Mouse (Mus musculus) gastrocnemius, adult 2 months (tissue): ENCODE measurements at regions not wholly inside any gene's neighbourhood (a gene's known extent, or its start where the extent isn't known, plus 50 kb on each side); places are given as distances from the start of the nearest gene placed in this dataset.

Source experiments
- DNase-seq: peaks from one replicate; pipeline ENCODE4 v3.0.0; 2022
- H3K27ac ChIP-seq: fragments of 200-600 bp; 2 replicates; pipeline ENCODE4 v1.8.1; 2022; ENCODE audit warnings: mild to moderate bottlenecking
- H3K4me3 ChIP-seq: fragments of 200-600 bp; 2 replicates; pipeline ENCODE4 v1.8.1; 2022; ENCODE audit warnings: mild to moderate bottlenecking, moderate library complexity
- CTCF ChIP-seq: fragments of 200-600 bp; IDR thresholded peaks from 2 replicates; pipeline ENCODE4 v1.8.1; 2022; ENCODE audit warnings: antibody characterized with exemption, mild to moderate bottlenecking, moderate library complexity
- intact Hi-C: fragments of 180-260 bp; cut with DNase I; formaldehyde crosslinking; loops from one replicate; pipeline ENCODE4 v1.15.1; 2025

DNA sequence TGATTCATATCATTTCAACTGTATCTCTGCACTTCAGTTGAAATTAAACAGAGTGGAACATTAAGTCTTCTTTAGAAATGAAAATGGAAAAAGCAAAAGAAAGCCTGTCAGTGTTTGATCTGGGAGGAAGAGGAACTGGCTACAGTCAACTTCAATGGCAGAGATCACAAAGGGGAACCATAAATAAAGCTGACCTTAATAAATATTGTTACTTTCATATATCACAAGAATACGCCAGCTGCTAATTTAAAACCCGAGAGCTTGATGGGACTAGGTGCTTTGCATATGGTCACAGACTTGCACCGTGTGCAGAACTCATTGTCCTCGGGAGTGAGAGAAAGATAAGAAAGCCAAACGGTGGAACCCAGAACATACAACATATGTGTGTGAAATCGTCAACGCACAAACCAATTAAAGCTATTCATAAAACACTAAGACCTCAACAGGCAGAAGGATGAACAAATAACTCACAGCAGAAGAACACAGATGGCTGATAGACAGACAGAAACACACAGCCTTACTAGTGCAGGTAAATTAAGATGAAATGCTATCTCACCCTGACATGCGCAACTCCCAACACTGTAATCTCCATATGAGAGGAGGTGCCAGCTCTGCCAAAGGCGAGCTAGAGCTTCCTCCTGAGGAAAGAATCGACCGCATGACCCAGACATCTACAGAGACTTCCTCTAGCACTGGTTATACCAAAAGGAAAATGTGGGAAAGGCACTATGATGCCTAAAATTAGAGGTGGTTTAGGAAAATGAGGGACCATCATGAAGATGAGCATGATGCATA, 189.9 kb downstream of the Hlx start:
- no peak overlapping the region for H3K27ac ChIP-seq
- no peak overlapping the region for H3K4me3 ChIP-seq
- no peak for TF ChIP-seq CTCF
- intact Hi-C loops: no loop called here
- no peak for DNase-seq

DNA sequence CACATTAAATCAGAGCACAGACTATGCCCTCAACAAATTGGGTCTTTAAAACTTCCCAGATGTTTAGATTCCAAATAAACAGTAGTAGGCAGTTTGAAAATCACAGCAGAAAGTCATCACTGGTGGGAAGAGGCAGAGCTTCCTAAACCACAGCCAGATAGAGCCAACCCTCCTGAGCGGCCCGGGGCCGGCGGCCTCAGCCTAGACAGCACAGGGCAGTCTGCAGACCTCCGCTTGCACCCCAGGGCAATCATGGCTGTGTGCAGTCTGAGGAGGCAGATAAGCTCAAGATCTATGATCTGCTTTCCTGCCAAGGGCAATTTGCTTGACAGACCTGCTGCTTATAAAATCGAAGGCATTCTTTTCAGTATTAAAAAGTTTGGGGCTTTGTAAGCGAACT, 192.6 kb downstream of the Hlx start:
- Histone ChIP-seq H3K27ac (no peak overlapping the region), H3K4me3 (no peak overlapping the region)
- intact Hi-C loops: no loop called here
- DNase-seq: no peak
- TF ChIP-seq CTCF: no peak

GRCm38 (mm10) chr1:184536311-184537200, 195.9 kb downstream of the Hlx start:
- no peak for DNase-seq
- TF ChIP-seq CTCF: no peak
- intact Hi-C loops: no loop called here

GRCm38 (mm10) chr1:184535691-184536090, 196.7 kb downstream of the Hlx start:
- no peak for DNase-seq
- Histone ChIP-seq H3K4me3 (no peak overlapping the region), H3K27ac (no peak overlapping the region)
- intact Hi-C loops: no loop called here
- TF ChIP-seq CTCF: no peak

More at GRCm38 (mm10) chr1:184536311-184537200, 195.9 kb downstream of the Hlx start:
- H3K4me3 ChIP-seq: no peak overlapping the region
- H3K27ac ChIP-seq: no peak overlapping the region

GRCm38 (mm10) chr1:184534511-184534910, 197.9 kb downstream of the Hlx start:
- DNase-seq: no peak
- intact Hi-C loops: no loop called here
- H3K4me3 ChIP-seq: no peak overlapping the region

DNA sequence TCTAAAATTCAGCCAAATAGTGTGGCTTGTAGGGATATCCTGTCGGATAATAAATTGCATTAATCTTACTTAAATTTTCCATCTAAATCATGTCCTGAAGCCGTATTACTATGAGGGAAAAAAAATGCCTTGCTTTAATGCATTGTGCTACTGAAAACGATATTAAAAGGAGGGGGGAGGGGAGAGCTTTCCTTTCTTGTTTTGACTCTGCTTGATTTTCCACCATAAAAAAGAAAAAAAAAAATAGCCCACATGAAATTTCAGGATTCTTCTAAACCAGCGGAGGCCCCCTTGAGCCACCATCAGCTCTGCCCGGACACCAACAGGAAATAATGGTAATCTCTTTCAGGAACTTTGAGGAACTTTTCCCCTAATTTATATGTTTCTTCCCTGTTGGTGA, 198.5 kb downstream of the Hlx start:
- Histone ChIP-seq H3K27ac (no peak overlapping the region), H3K4me3 (no peak overlapping the region)
- DNase-seq: no peak
- intact Hi-C loops: no loop called here
- no peak for TF ChIP-seq CTCF

More at GRCm38 (mm10) chr1:184534511-184534910, 197.9 kb downstream of the Hlx start:
- TF ChIP-seq CTCF: no peak
- no peak overlapping the region for H3K27ac ChIP-seq

DNA sequence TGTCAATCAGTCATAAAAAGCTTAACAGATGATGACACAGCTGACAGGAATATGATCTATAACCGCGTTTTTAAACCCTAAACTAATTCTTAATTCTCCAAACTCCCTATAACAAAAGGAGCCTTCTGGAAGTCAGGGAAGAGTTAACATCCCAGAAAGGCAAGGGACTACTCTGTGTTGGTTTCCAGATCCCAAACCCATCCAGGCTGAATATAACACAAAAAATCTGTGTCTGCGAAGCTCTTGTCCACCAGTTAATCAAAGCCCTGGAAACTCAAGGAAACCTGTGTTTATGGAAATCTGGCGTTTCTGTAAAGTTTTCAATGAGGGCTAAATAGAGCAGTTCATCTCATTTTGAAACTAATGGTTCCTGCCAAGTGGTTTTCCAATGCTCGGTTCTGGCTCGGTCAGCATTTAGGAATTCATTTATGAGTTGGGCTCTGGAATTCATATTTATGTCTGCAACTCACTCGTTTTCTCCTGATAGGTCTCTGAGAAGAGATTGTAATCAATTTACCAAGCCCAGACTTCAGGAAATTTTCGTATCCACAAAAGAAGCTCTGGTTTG, 199.8 kb downstream of the Hlx start:
- no peak for DNase-seq
- intact Hi-C loops: no loop called here
- TF ChIP-seq CTCF: no peak
- peak overlapping the region; percentile 40; the same call in 1 of the 2 replicates for H3K27ac ChIP-seq
- H3K4me3 ChIP-seq: no peak overlapping the region

DNA sequence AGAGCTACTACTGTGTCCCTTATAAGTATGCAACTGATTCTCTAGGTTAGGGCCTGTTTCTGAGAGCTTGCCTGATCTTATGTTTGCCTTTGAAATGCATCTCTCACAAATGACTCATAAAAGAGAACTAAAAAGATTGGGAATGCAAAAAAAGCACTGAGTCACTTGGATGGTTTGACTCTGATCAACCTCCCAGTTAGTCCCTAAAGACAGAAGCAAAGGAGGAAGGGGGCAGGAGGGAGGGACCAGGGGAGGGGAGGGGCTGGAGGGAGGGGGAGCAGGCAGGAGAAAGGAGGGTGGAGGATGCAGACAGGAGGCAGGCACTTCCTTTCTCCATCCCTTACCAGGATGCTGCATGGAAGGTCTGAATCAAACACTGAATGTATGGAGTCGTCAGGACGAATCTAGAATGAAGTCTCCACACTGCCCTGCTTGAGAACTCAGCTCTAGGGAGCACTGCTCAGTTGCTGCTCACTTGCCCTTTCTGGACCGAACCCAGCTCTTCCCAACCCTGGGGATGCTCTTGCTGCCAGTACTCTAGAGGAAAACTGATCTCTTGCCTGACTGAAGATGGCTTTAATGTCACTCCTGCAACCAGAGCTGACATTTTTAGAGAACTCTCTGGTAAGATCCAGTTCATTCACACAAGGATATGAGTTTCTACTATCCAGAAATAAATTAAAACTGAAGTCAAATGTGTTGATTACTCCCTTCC, 201.7 kb downstream of the Hlx start:
- no peak overlapping the region for H3K4me3 ChIP-seq
- TF ChIP-seq CTCF: no peak
- H3K27ac ChIP-seq: peak overlapping the region; percentile 40; the same call in 1 of the 2 replicates
- DNase-seq: peak; percentile 75
- intact Hi-C loops: no loop called here

DNA sequence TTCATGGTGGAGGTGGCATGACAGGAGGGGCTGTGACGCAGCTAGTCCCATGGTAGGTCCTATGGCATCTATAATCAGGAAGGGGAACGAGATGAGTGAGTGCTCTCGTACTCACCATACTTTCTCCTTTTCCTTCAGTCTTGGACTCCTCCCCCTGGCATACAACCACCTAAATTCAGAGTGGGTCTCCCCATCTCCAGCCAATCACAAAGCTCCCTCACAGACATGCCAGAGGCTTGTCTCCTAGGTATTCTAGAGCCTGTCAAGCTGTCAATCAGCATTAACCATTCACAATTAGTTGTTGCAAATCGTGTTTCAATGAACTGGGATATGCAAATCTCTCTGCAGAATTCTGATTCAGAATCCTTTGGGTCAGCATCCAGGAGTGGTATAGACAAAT, 206.7 kb downstream of the Hlx start:
- intact Hi-C loops: no loop called here
- no peak for TF ChIP-seq CTCF
- DNase-seq: no peak
- Histone ChIP-seq H3K27ac (no peak overlapping the region), H3K4me3 (no peak overlapping the region)

DNA sequence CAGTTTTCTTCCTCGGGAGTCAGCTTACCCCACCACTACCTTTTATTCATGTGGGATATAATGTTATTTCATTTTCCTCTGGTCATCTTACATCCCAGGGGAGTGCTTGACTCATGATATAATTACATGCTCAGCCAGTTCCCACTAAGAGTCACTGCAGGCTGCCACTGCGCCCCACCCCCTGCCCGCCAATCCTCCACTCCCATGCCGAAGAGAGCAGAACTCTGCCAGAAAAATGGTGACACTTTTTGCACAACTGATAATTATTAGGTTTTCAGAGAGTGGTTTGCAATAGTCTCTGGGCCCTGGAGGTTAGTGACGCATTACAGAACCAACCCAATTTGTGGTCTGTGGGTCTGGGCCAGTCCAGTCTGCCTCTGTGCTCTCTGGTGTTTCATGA, 212.9 kb downstream of the Hlx start:
- peak; percentile 61 for DNase-seq
- H3K4me3 ChIP-seq: no peak overlapping the region
- no peak for TF ChIP-seq CTCF
- peak overlapping the region; percentile 43; the same call in 1 of the 2 replicates for H3K27ac ChIP-seq
- intact Hi-C loops: no loop called here

GRCm38 (mm10) chr1:184504663-184505062, 227.8 kb downstream of the Hlx start:
- intact Hi-C loops: no loop called here
- Histone ChIP-seq H3K4me3 (no peak overlapping the region), H3K27ac (no peak overlapping the region)
- no peak for TF ChIP-seq CTCF
- DNase-seq: no peak

DNA sequence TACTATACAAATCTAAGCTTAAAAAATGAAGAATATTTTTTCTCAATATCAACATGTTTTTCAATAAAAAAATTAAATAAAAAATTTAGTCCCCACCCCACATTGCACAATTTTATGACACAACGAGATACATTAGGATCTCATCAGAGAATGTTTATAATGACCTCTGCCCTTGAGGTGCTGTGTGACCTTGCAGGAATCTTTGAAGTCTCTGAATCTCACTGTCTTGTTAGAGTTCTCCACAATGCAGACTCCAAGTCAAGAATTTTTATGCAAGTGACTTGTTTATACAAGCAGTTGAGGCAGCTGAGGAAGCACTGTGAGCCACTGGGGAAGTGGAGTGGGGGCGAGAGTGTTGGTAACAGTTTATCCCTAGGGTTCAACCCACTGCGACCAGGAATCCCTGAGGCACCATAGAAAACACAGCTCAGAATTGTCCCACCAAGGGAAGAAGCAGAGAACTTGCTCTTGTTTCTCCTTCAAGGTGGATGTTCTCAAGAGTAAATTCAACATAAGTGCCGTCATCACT, 228.5 kb downstream of the Hlx start:
- H3K27ac ChIP-seq: no peak overlapping the region
- H3K4me3 ChIP-seq: no peak overlapping the region
- no peak for DNase-seq
- no peak for TF ChIP-seq CTCF
- intact Hi-C loops: no loop called here
